Mouse (Mus musculus) bone marrow, adult 2 months (tissue): ENCODE data around the gene Duoxa2.

Experiments used
- CTCF ChIP-seq: fragments of 200-500 bp; IDR thresholded peaks from 2 replicates; pipeline ENCODE4 v1.5.1; 2011; ENCODE audit warnings: low read length, control low read depth; ENCODE audit not compliant: control insufficient read depth, insufficient read depth
- POLR2A ChIP-seq: fragments of 200-500 bp; IDR thresholded peaks from 2 replicates; pipeline ENCODE4 v1.6.1; 2011; ENCODE audit warnings: low read depth, mild to moderate bottlenecking, control low read depth, low read length, borderline replicate concordance; ENCODE audit not compliant: control insufficient read depth

DNA sequence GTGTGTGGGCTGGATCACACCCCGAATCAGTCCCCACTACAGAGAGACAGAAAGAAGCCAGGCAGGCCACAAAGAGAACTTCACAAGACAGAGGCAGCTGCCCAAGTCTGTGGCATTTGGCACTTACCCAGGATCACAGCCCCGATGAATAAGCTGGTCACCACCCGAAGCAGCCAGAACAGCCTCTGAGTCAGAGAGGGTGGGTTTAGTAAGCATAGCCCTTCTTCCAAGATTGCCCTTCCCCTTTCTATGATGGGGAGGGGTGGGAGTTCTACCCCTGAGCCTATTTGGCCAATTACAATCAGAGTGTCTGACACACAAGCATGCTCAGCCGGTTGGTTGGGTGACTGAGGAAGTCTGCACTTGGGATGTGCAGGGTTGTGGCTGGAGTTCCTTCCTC lies 7.5 kb downstream of the Duoxa2 start:
- TF ChIP-seq CTCF (no peak), POLR2A (no peak)
